Mouse (Mus musculus) induced T-regulatory cell, adult 2 months (primary cell): ENCODE results near the gene Appl2.
A peak's percentile ranks its signal among the peaks of the same experiment; 100 is the strongest.

Experiments
- DNase-seq: peaks from one replicate; pipeline ENCODE4 v3.0.0-alpha.2; 2012; ENCODE audit warnings: low read depth

The Appl2 gene

GRCm38 (mm10) chr10:83631775-83632174 is 16.8 kb downstream of the Appl2 start:
- DNase-seq, result no peak

- no peak for DNase-seq
These were observed 17.6 kb downstream of the Appl2 start for GRCm38 (mm10) chr10:83630899-83631298.

- DNase-seq, result no peak
These were observed 18.7 kb downstream of the Appl2 start for GRCm38 (mm10) chr10:83629878-83630277.

- DNase-seq, result no peak
These were observed 19.3 kb downstream of the Appl2 start for GRCm38 (mm10) chr10:83629190-83629781.

- DNase-seq, result no peak
These were observed 20.3 kb downstream of the Appl2 start for GRCm38 (mm10) chr10:83628241-83628640.

- DNase-seq, result no peak
These were observed 21.3 kb downstream of the Appl2 start for GRCm38 (mm10) chr10:83627113-83627687.

- DNase-seq, result no peak
These were observed 23.7 kb downstream of the Appl2 start for GRCm38 (mm10) chr10:83624841-83625240.

- no peak for DNase-seq
These were observed 24.5 kb downstream of the Appl2 start for GRCm38 (mm10) chr10:83624065-83624464.

GRCm38 (mm10) chr10:83620350-83621055 is 28.0 kb downstream of the Appl2 start:
- no peak for DNase-seq

- no peak for DNase-seq
These were observed 29.6 kb downstream of the Appl2 start for GRCm38 (mm10) chr10:83618819-83619440.

- peak; percentile 51 for DNase-seq
These were observed 31.2 kb downstream of the Appl2 start for GRCm38 (mm10) chr10:83617366-83617765.

GRCm38 (mm10) chr10:83612648-83613215 is 35.8 kb downstream of the Appl2 start:
- no peak for DNase-seq

- DNase-seq, result no peak
These were observed 36.7 kb downstream of the Appl2 start for GRCm38 (mm10) chr10:83611863-83612262.

GRCm38 (mm10) chr10:83610518-83610917 is 38.0 kb downstream of the Appl2 start:
- DNase-seq, result no peak

GRCm38 (mm10) chr10:83608596-83608995 is 39.9 kb downstream of the Appl2 start:
- no peak for DNase-seq

- DNase-seq, result no peak
These were observed 41.4 kb downstream of the Appl2 start for GRCm38 (mm10) chr10:83607111-83607510.

GRCm38 (mm10) chr10:83605637-83606183 is 42.8 kb downstream of the Appl2 start:
- DNase-seq, result no peak

- DNase-seq, result no peak
These were observed 44.5 kb downstream of the Appl2 start for GRCm38 (mm10) chr10:83603956-83604564.

GRCm38 (mm10) chr10:83600650-83601049 is 47.9 kb downstream of the Appl2 start:
- DNase-seq, result no peak

- no peak for DNase-seq
These were observed 54.0 kb downstream of the Appl2 start for GRCm38 (mm10) chr10:83594526-83594925.

- no peak for DNase-seq
These were observed 55.9 kb downstream of the Appl2 start for GRCm38 (mm10) chr10:83592616-83593015.

GRCm38 (mm10) chr10:83590801-83591200 is 57.7 kb downstream of the Appl2 start:
- peak; percentile 9 for DNase-seq
